Mouse (Mus musculus): ENCODE measurements around the gene Hoga1. TPM values are rescaled to one million over a fixed set of nuclear protein-coding genes. Genes with fewer than 3 reads are reported as not detected.
A peak's percentile ranks its signal among the peaks of the same experiment; 100 is the strongest.
"Not testable (repeated sequence)": the region's sequence is repeated elsewhere in the genome, so short reads cannot be mapped to it uniquely, and the experiment has no call there.

Hoga1 gene
- polyA plus RNA-seq, 1 experiment from 2014 or later = 1.5 TPM

DNA sequence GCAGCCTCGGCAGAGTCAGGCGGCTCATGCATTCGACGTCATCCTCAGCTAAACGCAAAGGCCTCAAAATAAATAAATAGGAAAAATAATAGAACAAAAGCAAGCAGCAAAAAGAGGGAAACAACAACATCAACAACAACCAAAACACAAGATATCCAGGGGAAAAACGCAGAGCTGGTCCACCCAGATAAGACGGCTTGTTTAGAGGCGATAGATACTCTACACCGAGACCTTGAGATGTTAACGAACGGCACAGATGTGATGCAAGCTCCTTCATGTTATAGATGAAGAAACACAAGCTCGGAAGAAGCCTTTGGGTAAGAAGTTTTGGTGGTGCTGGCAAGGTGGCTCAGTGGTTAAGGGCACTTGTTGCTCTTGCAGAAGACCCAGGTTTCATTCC, 33.6 kb downstream of the Hoga1 start:
- no peak for ATAC-seq (ENCODE audit: low FRiP score)
- peaks cover 35% of the 10 kb centered on the region for H3K36me3 ChIP-seq (replicated peaks)
- H3K9me3 ChIP-seq = no peaks in the 10 kb centered on the region
- no peaks in the 10 kb centered on the region for H3K4me1 ChIP-seq
- H3K27ac ChIP-seq = no peak overlapping the region
- no peak overlapping the region for H3K9ac ChIP-seq
- no peaks in the 10 kb centered on the region for H3K27me3 ChIP-seq
- H3K4me3 ChIP-seq (replicated peaks) = no peak overlapping the region
- H3K4me2 ChIP-seq = no peak overlapping the region
- 97% methylated on average over 12 of the region's 12 CpGs for WGBS

- Histone ChIP-seq H3K27me3 (no peaks in the 10 kb centered on the region), H3K9ac (no peak overlapping the region), H3K4me2 (no peak overlapping the region), H3K9me3 (no peaks in the 10 kb centered on the region), H3K4me3 (replicated peaks) (no peak overlapping the region), H3K4me1 (no peaks in the 10 kb centered on the region), H3K27ac (no peak overlapping the region), H3K36me3 (replicated peaks) (peaks cover 26% of the 10 kb centered on the region)
- WGBS = 84% methylated on average over 5 of the region's 5 CpGs
- ATAC-seq (ENCODE audit: low FRiP score) = no peak
Observed at GRCm38 (mm10) chr19:42079950-42080349, 34.5 kb downstream of the Hoga1 start.

GRCm38 (mm10) chr19:42080469-42080868, 35.1 kb downstream of the Hoga1 start:
- Histone ChIP-seq H3K27me3 (no peaks in the 10 kb centered on the region), H3K4me3 (replicated peaks) (no peak overlapping the region), H3K4me1 (peaks cover 2% of the 10 kb centered on the region; the same call in 1 of the 2 replicates), H3K27ac (no peak overlapping the region), H3K4me2 (no peak overlapping the region), H3K36me3 (replicated peaks) (peaks cover 21% of the 10 kb centered on the region), H3K9ac (no peak overlapping the region), H3K9me3 (no peaks in the 10 kb centered on the region)
- ATAC-seq (ENCODE audit: low FRiP score) = no peak
- WGBS = 89% methylated on average over 11 of the region's 11 CpGs

DNA sequence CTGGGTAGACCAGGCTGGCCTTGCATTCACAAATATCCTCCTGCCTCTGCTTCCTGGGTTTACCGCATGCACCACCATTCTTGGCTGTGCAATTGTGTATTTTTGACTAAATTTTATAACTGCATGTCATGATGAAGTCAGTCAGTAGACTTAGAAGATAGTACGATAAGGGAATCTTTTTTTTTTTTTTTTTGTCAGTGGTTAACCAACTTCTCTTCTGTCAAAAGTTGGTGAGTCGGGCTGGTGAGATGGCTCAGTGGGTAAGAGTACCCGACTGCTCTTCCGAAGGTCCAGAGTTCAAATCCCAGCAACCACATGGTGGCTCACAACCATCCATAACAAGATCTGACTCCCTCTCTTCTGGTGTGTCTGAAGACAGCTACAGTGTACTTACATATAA, 36.2 kb downstream of the Hoga1 start:
- H3K27ac ChIP-seq; H3K9me3 ChIP-seq; H3K27me3 ChIP-seq; H3K9ac ChIP-seq; H3K4me1 ChIP-seq; H3K36me3 ChIP-seq (replicated peaks); ATAC-seq (ENCODE audit: low FRiP score); H3K4me3 ChIP-seq (replicated peaks); H3K4me2 ChIP-seq: not testable (repeated sequence)
- 93% methylated on average over 5 of the region's 5 CpGs for WGBS

DNA sequence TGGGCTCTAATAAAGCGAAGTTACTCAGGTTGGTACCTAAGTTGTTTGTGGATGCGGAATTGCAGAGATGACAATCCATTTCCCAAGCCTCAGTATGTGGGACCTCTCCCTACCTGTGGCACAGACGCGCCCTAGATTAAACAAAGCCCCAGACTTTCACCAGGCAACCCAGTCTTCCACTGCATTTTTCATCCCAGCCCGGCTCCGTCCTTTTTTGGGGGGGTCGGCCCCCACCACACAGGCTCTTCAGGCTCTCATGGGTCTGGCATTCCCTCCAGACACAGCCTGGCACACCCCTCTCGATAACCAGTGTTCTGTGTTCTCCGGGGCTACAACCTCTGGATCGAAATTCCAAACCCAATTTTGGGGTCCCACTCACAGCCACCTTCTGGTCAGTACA, 40.3 kb downstream of the Hoga1 start:
- Histone ChIP-seq H3K36me3 (replicated peaks) (no peaks in the 10 kb centered on the region), H3K4me1 (peaks cover 19% of the 10 kb centered on the region), H3K27me3 (no peaks in the 10 kb centered on the region), H3K27ac (peak overlapping the region; percentile 79), H3K9ac (peak overlapping the region; percentile 73), H3K9me3 (no peaks in the 10 kb centered on the region), H3K4me3 (replicated peaks) (peak overlapping the region; percentile 82), H3K4me2 (peak overlapping the region; percentile 88)
- WGBS = 10% methylated on average over 10 of the region's 10 CpGs
- ATAC-seq (ENCODE audit: low FRiP score) = peak; percentile 1; the same call in 1 of the 2 replicates

DNA sequence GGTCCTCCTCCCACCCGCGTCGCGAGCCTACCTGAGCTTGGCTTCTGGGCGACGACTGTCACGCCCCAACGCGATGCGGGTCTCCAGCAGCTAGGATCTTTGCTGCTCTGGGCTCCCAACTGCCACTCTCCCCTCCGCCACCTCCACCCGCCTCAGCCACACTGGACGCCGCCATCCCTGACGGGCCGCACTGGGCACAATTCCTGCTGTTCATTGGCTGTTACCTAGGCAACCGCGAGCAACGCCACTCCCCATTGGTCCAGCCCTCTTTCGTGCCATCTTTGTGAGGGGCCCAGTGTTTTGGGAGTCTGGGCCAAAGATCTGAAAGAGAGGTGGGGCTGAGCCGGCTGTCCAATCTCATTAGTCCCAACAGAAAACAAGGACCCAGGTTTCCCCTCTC, 40.8 kb downstream of the Hoga1 start, which contains the start of gene Morn4:
Gene Morn4 (minus strand): TSS at position 192 of the 400 bp plus-strand sequence.
- ATAC-seq (ENCODE audit: low FRiP score) = peak; percentile 90
- no peaks in the 10 kb centered on the region for H3K27me3 ChIP-seq
- no peaks in the 10 kb centered on the region for H3K36me3 ChIP-seq (replicated peaks)
- peak within 1 kb of the TSS; percentile 79 for H3K27ac ChIP-seq
- peaks cover 23% of the 10 kb centered on the region for H3K4me1 ChIP-seq
- no peaks in the 10 kb centered on the region for H3K9me3 ChIP-seq
- peak within 1 kb of the TSS; percentile 82 for H3K4me3 ChIP-seq (replicated peaks)
- H3K9ac ChIP-seq = peak within 1 kb of the TSS; percentile 73
- 1% methylated on average over 21 of the region's 21 CpGs for WGBS
- H3K4me2 ChIP-seq = peak within 1 kb of the TSS; percentile 88

- H3K9ac ChIP-seq = no peak overlapping the region
- ATAC-seq (ENCODE audit: low FRiP score) = no peak
- WGBS = 25% methylated on average over 14 of the region's 14 CpGs
Observed at GRCm38 (mm10) chr19:42089103-42089747, 43.8 kb downstream of the Hoga1 start.

GRCm38 (mm10) chr19:42089748-42090595, 44.6 kb downstream of the Hoga1 start, which contains the start of gene Pi4k2a:
TSS of gene Pi4k2a (plus strand) at chr19:42090470.
- Histone ChIP-seq H3K4me2 (peak within 1 kb of the TSS; percentile 90), H3K4me1 (peaks cover 32% of the 10 kb centered on the region), H3K4me3 (replicated peaks) (peak within 1 kb of the TSS; percentile 80), H3K9ac (peak within 1 kb of the TSS; percentile 85), H3K9me3 (no peaks in the 10 kb centered on the region), H3K27ac (peak within 1 kb of the TSS; percentile 89), H3K36me3 (replicated peaks) (peaks cover 14% of the 10 kb centered on the region; the same call in 1 of the 2 replicates), H3K27me3 (no peaks in the 10 kb centered on the region)
- under 1% methylated on average over 55 of the region's 55 CpGs for WGBS
- peak; percentile 98 for ATAC-seq (ENCODE audit: low FRiP score)

More at GRCm38 (mm10) chr19:42089103-42089747, 43.8 kb downstream of the Hoga1 start:
- H3K4me2 ChIP-seq = peak overlapping the region; percentile 90
- peak overlapping the region; percentile 78 for H3K27ac ChIP-seq
- H3K4me1 ChIP-seq = peaks cover 32% of the 10 kb centered on the region
- H3K36me3 ChIP-seq (replicated peaks) = peaks cover 8% of the 10 kb centered on the region; the same call in 1 of the 2 replicates
- no peaks in the 10 kb centered on the region for H3K9me3 ChIP-seq
- H3K4me3 ChIP-seq (replicated peaks) = peak overlapping the region; percentile 80
- H3K27me3 ChIP-seq = no peaks in the 10 kb centered on the region

DNA sequence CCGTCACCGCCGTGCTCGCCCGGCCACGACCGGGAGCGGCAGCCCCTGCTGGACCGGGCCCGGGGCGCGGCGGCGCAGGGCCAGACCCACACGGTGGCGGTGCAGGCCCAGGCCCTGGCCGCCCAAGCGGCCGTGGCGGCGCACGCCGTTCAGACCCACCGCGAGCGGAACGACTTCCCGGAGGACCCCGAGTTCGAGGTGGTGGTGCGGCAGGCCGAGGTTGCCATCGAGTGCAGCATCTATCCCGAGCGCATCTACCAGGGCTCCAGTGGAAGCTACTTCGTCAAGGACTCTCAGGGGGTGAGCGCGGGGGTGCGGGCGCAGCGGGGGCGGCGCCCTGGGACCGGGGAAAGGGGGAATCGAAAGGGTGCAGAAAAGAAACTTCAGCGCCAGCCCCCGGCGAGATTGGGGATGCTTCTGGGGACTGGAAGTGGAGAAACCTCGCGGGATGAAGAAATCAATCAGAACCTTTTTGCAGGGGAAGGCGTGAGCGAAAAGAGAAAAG, 45.3 kb downstream of the Hoga1 start:
- WGBS = under 1% methylated on average over 52 of the region's 52 CpGs
- Histone ChIP-seq H3K4me3 (replicated peaks) (peak overlapping the region; percentile 80), H3K27ac (peak overlapping the region; percentile 89), H3K36me3 (replicated peaks) (peaks cover 14% of the 10 kb centered on the region; the same call in 1 of the 2 replicates), H3K27me3 (no peaks in the 10 kb centered on the region), H3K4me2 (peak overlapping the region; percentile 90), H3K4me1 (peaks cover 28% of the 10 kb centered on the region), H3K9me3 (no peaks in the 10 kb centered on the region), H3K9ac (peak overlapping the region; percentile 85)
- peak; percentile 69 for ATAC-seq (ENCODE audit: low FRiP score)

GRCm38 (mm10) chr19:42099406-42099805, 54.0 kb downstream of the Hoga1 start:
- H3K9me3 ChIP-seq = no peaks in the 10 kb centered on the region
- no peak for ATAC-seq (ENCODE audit: low FRiP score)
- 93% methylated on average over 3 of the region's 3 CpGs for WGBS
- H3K36me3 ChIP-seq (replicated peaks) = peaks cover 33% of the 10 kb centered on the region
- H3K4me2 ChIP-seq = no peak overlapping the region
- no peaks in the 10 kb centered on the region for H3K27me3 ChIP-seq
- no peak overlapping the region for H3K9ac ChIP-seq
- H3K27ac ChIP-seq = no peak overlapping the region
- no peak overlapping the region for H3K4me3 ChIP-seq (replicated peaks)
- no peaks in the 10 kb centered on the region for H3K4me1 ChIP-seq

- Histone ChIP-seq H3K4me1 (no peaks in the 10 kb centered on the region), H3K27ac (no peak overlapping the region), H3K27me3 (no peaks in the 10 kb centered on the region), H3K36me3 (replicated peaks) (peaks cover 41% of the 10 kb centered on the region), H3K4me3 (replicated peaks) (no peak overlapping the region), H3K4me2 (no peak overlapping the region), H3K9me3 (no peaks in the 10 kb centered on the region), H3K9ac (no peak overlapping the region)
- 97% methylated on average over 9 of the region's 9 CpGs for WGBS
- ATAC-seq (ENCODE audit: low FRiP score) = no peak
Observed at GRCm38 (mm10) chr19:42104681-42105080, 59.3 kb downstream of the Hoga1 start.

GRCm38 (mm10) chr19:42115783-42116335, 70.4 kb downstream of the Hoga1 start:
- ATAC-seq (ENCODE audit: low FRiP score) = no peak
- H3K4me3 ChIP-seq (replicated peaks) = no peak overlapping the region
- no peaks in the 10 kb centered on the region for H3K27me3 ChIP-seq
- H3K4me2 ChIP-seq = no peak overlapping the region
- 87% methylated on average over 4 of the region's 4 CpGs for WGBS
- no peaks in the 10 kb centered on the region for H3K4me1 ChIP-seq
- H3K36me3 ChIP-seq (replicated peaks) = peaks cover 67% of the 10 kb centered on the region
- no peaks in the 10 kb centered on the region for H3K9me3 ChIP-seq
- H3K9ac ChIP-seq = no peak overlapping the region
- no peak overlapping the region for H3K27ac ChIP-seq

Data from forebrain, embryonic 12.5 days (tissue).